In genomic region chr11:117275999-117276398, GRCm38 (mm10) we compare ENCODE assay signal across 10 mouse cellular contexts.
DNase-seq lines count a peak whose midpoint lies in the region; ATAC-seq and TF ChIP-seq lines count a peak whose summit lies in the region.
"Had no signal": no experiment of that assay in that cellular context is flagged by ENCODE, and none has a peak within 500 bp of the region (broad histone marks: within the 10 kb centered on the region; RNA-seq: fewer than 3 reads in every experiment).

No protein-coding gene starts in this region.

- H3K36me3 ChIP-seq in midbrain, embryonic 10.5 days, result peaks cover 22% of the 10 kb centered on the region
- no peaks in the 10 kb centered on the region for H3K36me3 ChIP-seq in midbrain, embryonic 13.5 days
- H3K36me3 ChIP-seq in embryonic facial prominence, embryonic 13.5 days, result peaks cover 4% of the 10 kb centered on the region; the same call in 1 of the 2 replicates
- no peaks in the 10 kb centered on the region for H3K36me3 ChIP-seq in hindbrain, embryonic 12.5 days
- H3K36me3 ChIP-seq: embryonic facial prominence, embryonic 15.5 days had no signal

- H3K4me3 ChIP-seq in midbrain, embryonic 10.5 days, result no peak overlapping the region
- no peak overlapping the region for H3K4me3 ChIP-seq in midbrain, embryonic 13.5 days (replicated peaks)
- no peak overlapping the region for H3K4me3 ChIP-seq in embryonic facial prominence, embryonic 13.5 days
- H3K4me3 ChIP-seq in hindbrain, embryonic 12.5 days, result no peak overlapping the region
- H3K4me3 ChIP-seq in lung, adult 2 months (replicated peaks; ENCODE audit: extremely low read depth, low read depth, low read length), result no peak overlapping the region
- H3K4me3 ChIP-seq: embryonic facial prominence, embryonic 15.5 days had no signal

- no peak for TF ChIP-seq POLR2A in lung, adult 2 months (IDR thresholded peaks at IDR 0.05; ENCODE audit: borderline replicate concordance, extremely low read depth, low read depth, low read length)

- no peak overlapping the region for H3K4me2 ChIP-seq in midbrain, embryonic 13.5 days (replicated peaks)
- no peak overlapping the region for H3K4me2 ChIP-seq in embryonic facial prominence, embryonic 13.5 days
- no peak overlapping the region for H3K4me2 ChIP-seq in hindbrain, embryonic 12.5 days (replicated peaks)
- H3K4me2 ChIP-seq: embryonic facial prominence, embryonic 15.5 days had no signal

- no peak overlapping the region for H3K9ac ChIP-seq in midbrain, embryonic 13.5 days (replicated peaks)
- peak overlapping the region; percentile 58 for H3K9ac ChIP-seq in embryonic facial prominence, embryonic 13.5 days
- no peak overlapping the region for H3K9ac ChIP-seq in hindbrain, embryonic 12.5 days
- H3K9ac ChIP-seq: embryonic facial prominence, embryonic 15.5 days had no signal

- no peak for DNase-seq in midbrain, embryonic 10.5 days (ENCODE audit: low spot score)
- peak; percentile 28 for DNase-seq in lung, adult 2 months
- DNase-seq in spleen, postnatal 10 days (ENCODE audit: low spot score in 2 of 2), result no peak
- no peak for DNase-seq in cerebellum, adult 9-10 months
- no peak for DNase-seq in left cerebral cortex, adult 18-20 months (ENCODE audit: low spot score in 2 of 2)

- H3K4me1 ChIP-seq in midbrain, embryonic 10.5 days, result peaks cover 93% of the 10 kb centered on the region
- peaks cover 42% of the 10 kb centered on the region for H3K4me1 ChIP-seq in midbrain, embryonic 13.5 days (replicated peaks)
- peaks cover 93% of the 10 kb centered on the region for H3K4me1 ChIP-seq in embryonic facial prominence, embryonic 13.5 days
- H3K4me1 ChIP-seq in hindbrain, embryonic 12.5 days, result peaks cover 71% of the 10 kb centered on the region
- H3K4me1 ChIP-seq in lung, adult 2 months (ENCODE audit: control insufficient read depth, insufficient read depth, low read length), result peaks cover 16% of the 10 kb centered on the region

- 33% methylated on average over 6 of the region's 6 CpGs for WGBS in midbrain, embryonic 10.5 days
- WGBS in midbrain, embryonic 13.5 days, result 25% methylated on average over 6 of the region's 6 CpGs
- WGBS in embryonic facial prominence, embryonic 13.5 days, result 26% methylated on average over 6 of the region's 6 CpGs
- 32% methylated on average over 6 of the region's 6 CpGs for WGBS in hindbrain, embryonic 12.5 days
- WGBS in lung, adult 2 months, result 33% methylated on average over 6 of the region's 6 CpGs

- H3K27me3 ChIP-seq in midbrain, embryonic 10.5 days (ENCODE audit: low read depth, poor library complexity, severe bottlenecking), result no peaks in the 10 kb centered on the region
- no peaks in the 10 kb centered on the region for H3K27me3 ChIP-seq in midbrain, embryonic 13.5 days
- H3K27me3 ChIP-seq in embryonic facial prominence, embryonic 13.5 days, result no peaks in the 10 kb centered on the region
- no peaks in the 10 kb centered on the region for H3K27me3 ChIP-seq in hindbrain, embryonic 12.5 days
- H3K27me3 ChIP-seq: embryonic facial prominence, embryonic 15.5 days had no signal

- ATAC-seq in midbrain, embryonic 13.5 days, result no peak
- ATAC-seq in embryonic facial prominence, embryonic 13.5 days (ENCODE audit: insufficient number of reproducible peaks, insufficient read depth, low FRiP score, low TSS enrichment, low read depth), result no peak
- ATAC-seq in hindbrain, embryonic 12.5 days (ENCODE audit: low FRiP score), result no peak

- H3K9me3 ChIP-seq in midbrain, embryonic 10.5 days (replicated peaks), result no peaks in the 10 kb centered on the region
- H3K9me3 ChIP-seq in midbrain, embryonic 13.5 days, result no peaks in the 10 kb centered on the region
- H3K9me3 ChIP-seq in embryonic facial prominence, embryonic 13.5 days, result no peaks in the 10 kb centered on the region
- H3K9me3 ChIP-seq in hindbrain, embryonic 12.5 days (replicated peaks), result no peaks in the 10 kb centered on the region
- H3K9me3 ChIP-seq: embryonic facial prominence, embryonic 15.5 days; G1E had no signal

- peak overlapping the region; percentile 49; the same call in 1 of the 2 replicates for H3K27ac ChIP-seq in midbrain, embryonic 10.5 days (replicated peaks)
- no peak overlapping the region; the same call in 1 of the 2 replicates for H3K27ac ChIP-seq in midbrain, embryonic 13.5 days
- H3K27ac ChIP-seq in embryonic facial prominence, embryonic 13.5 days, result peak overlapping the region; percentile 45; the same call in 1 of the 2 replicates
- H3K27ac ChIP-seq in hindbrain, embryonic 12.5 days, result 0 out of 2 replicates have a peak overlapping the region, but pooled peaks have one; percentile 24
- H3K27ac ChIP-seq: embryonic facial prominence, embryonic 15.5 days had no signal

- no peak for TF ChIP-seq CTCF in lung, adult 2 months (IDR thresholded peaks at IDR 0.05; ENCODE audit: insufficient read depth, low read length)
